Mouse (Mus musculus): ENCODE data around the gene Gbgt1.

Gene Gbgt1

GRCm38 (mm10) chr2:28498431-28498830, 1.7 kb downstream of the Gbgt1 start:
- no peak for DNase-seq (ENCODE audit: low read depth, low spot score)

DNA sequence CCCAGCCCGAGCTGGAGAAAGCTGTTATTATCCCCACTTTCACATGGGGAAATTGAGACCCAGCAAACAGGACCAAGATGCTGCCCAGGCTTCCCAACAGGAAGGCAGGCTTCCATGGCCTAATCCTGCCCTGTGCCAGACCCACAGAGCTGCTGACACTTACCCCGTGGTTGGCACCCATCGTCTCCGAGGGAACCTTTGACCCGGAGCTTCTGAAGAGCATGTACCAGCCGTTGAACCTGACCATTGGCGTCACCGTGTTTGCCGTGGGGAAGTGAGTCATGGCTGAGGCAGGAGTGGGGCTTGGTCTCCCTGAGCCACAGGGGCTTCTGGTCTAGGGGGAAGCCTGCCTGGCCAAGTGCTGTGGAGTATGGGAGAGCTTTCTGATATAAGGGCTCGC, 6.3 kb downstream of the Gbgt1 start:
- no peak for DNase-seq (ENCODE audit: low read depth, low spot score)

GRCm38 (mm10) chr2:28504676-28505075, 8.0 kb downstream of the Gbgt1 start:
- no peak for DNase-seq (ENCODE audit: low read depth, low spot score)

DNA sequence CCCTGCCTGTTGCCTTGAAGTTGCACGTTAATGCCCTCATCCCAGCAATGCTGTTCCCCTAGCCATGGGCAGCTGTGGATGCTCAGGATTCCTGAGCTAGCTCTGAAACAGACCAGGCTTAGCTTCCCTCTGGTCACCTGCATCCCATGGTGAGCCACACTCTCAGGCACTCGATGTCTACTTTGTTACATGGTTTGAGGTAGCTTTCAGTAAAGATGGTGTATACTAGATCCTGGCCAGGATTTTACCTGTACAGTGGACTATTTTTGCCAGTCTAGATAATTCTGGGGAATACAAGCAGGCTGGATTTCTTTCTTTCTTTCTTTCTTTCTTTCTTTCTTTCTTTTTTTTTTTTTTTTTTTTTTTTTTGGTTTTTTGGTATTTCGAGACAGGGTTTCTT, 9.1 kb downstream of the Gbgt1 start, which contains the start of gene Gm10134:
Gm10134 (plus strand) TSS at position 301 of the 400 bp plus-strand sequence.
- DNase-seq (ENCODE audit: low read depth, low spot score) = no peak

- DNase-seq (ENCODE audit: low read depth, low spot score) = no peak
Measured at GRCm38 (mm10) chr2:28506291-28506690, 9.6 kb downstream of the Gbgt1 start.

DNA sequence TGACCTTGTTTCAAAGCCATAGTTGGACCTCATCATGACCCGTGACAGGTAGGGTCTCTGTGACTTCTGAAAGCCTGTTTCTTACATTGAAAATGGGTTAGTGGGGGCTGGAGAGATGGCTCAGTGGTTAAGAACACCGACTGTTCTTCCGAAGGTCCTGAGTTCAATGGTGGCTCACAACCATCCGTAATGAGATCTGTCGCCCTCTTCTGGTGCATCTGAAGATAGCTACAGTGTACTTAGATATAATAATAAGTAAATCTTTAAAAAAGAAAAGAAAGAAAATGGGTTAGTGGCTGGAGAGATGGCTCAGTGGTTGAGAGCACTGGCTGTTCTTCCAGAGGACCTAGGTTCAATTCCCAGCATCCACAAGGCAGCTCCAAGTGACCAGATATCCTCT, 14.9 kb downstream of the Gbgt1 start:
- peak; percentile 42 for DNase-seq (ENCODE audit: low read depth, low spot score)

GRCm38 (mm10) chr2:28512798-28513401, 16.2 kb downstream of the Gbgt1 start, which contains the start of gene Ralgds:
TSS of gene Ralgds (plus strand) at chr2:28513125.
- peak; percentile 86 for DNase-seq (ENCODE audit: low read depth, low spot score)

DNA sequence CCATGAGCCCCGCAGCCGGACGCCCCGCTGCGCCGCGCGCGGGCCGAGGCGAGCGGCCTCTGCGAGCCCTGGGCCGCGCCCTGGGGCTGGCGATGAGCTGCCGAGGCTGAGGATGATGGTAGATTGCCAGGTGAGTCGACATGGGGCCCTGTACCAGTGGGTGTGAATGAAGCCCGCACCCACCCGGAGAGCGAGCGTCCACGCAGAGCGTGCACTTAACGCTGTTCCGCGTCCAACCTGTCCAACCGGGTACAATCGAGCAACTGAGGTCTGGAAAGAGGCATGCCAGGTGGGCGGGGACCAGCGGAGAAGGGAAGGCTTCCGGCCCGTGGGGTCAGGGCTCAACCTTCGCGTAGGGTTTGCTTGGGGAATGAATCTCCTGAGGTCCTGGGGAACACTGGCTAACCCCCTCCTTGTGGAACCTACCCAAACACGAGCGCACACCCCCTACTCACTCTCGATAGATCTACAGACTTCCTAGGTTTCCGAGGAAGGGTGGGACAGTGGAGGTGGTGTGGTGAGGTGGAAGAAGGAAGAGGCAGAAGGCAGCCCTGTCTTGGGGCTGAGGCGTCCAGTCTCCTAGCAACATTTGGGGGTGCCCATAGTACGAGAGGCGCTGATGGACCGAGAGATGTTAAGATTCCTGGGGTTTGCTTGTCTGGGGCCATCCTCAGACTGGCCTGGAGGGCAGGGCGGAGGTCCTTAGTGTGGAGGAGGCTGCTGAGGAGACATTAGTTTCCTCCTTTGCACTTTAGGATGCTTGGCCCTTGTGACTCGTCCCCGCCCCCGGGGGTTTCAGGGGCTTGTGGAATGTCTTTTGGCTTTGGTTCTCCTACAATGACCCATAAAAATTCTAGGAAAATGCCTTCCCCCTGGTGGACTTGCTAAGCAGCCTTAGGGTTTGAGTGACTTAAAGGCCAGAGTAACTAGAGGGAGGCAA, 17.0 kb downstream of the Gbgt1 start:
- no peak for DNase-seq (ENCODE audit: low read depth, low spot score)

- DNase-seq (ENCODE audit: low read depth, low spot score) = peak; percentile 87
Measured at GRCm38 (mm10) chr2:28514489-28514888, 17.8 kb downstream of the Gbgt1 start.

DNA sequence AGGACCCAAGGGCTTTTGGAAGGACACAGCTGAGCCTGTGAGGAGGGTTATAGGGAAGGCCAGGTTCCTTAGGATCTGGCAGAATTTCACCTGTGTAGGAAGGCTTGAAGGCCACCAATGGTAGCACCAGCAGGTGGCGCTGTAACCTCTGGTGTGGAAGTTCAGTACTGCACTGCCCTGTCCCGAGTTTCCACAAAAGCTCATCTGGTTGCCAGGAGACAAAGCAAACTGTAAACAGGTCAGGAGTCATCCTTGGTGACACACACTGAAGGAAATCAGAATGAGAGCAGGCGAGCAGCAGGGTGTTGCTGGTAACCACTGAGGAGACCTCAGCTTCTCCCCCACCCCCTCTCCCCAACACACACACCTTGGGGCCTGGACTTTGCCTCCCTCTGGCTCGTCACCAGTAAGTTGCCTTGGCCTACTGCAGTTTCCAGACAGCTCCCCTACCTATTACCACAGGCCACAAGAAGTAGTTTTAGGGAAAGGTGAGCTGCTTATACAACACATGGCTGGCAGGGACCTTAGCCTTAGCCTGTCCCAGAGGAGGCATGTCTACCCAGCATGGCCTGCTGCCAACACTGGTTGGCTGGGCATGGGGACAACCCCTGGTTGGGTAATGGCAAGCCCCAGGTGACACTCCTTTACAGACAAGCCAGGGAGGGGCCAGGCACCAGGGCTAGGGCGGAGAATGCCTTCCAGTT, 20.7 kb downstream of the Gbgt1 start:
- DNase-seq (ENCODE audit: low read depth, low spot score) = peak; percentile 81

DNA sequence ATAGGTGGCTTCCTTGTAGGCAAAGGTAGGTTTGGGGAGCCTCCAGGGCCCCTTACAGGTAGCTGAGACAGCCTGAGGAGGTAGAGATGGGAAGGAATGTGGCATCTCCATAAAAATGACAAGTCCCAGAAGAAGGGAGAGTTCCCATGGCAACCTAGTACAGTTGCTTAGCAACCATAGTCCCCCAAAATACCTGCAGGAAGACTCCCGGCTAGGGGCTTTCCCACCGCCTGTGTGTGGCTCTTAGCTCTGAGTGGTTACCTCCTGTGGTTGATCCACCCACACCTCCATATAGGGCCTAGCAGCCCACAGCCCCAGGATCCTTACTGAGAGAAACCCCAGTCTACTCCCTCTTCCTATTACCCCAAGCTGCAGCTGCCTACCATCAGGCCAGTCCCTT, 21.5 kb downstream of the Gbgt1 start:
- DNase-seq (ENCODE audit: low read depth, low spot score) = peak; percentile 22

- DNase-seq (ENCODE audit: low read depth, low spot score) = no peak
Measured at GRCm38 (mm10) chr2:28520581-28520980, 23.9 kb downstream of the Gbgt1 start.

DNA sequence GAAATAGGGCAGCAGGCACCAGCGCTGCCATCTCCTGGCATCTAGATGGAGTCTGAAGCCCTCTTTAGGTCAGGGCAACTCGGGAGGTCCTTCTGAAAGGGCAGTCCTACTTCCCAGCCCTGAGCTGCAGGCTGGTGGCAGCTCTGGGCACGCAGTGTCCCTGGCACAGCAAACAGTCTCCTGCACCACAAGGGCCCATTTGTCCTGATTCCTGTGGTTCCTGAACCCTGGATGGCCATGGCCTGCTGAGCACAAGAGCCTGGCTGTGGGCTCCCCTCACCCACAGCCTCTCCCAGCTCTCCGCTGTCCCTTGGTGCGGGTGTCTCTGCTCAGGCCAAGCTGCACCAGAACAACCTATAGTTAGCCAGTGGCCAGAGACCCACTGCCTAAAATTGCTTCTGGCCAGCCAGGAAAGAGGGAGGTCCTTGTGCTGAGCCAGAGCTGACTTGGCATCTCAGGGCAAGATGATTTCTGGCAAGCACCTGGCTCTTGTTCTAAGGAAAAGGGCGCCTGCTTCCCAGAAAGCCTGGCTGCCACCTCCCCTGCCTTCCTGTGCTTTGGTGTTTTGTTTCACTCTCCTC, 25.0 kb downstream of the Gbgt1 start:
- DNase-seq (ENCODE audit: low read depth, low spot score) = no peak

GRCm38 (mm10) chr2:28522166-28522565, 25.5 kb downstream of the Gbgt1 start:
- DNase-seq (ENCODE audit: low read depth, low spot score) = no peak

- DNase-seq (ENCODE audit: low read depth, low spot score) = no peak
Measured at GRCm38 (mm10) chr2:28523643-28524117, 27.0 kb downstream of the Gbgt1 start.

GRCm38 (mm10) chr2:28524406-28524805, 27.7 kb downstream of the Gbgt1 start:
- DNase-seq (ENCODE audit: low read depth, low spot score) = no peak

- peak; percentile 34 for DNase-seq (ENCODE audit: low read depth, low spot score)
Measured at GRCm38 (mm10) chr2:28525219-28525942, 28.7 kb downstream of the Gbgt1 start.

- DNase-seq (ENCODE audit: low read depth, low spot score) = peak; percentile 78
Measured at GRCm38 (mm10) chr2:28525943-28526876, 29.5 kb downstream of the Gbgt1 start.

- no peak for DNase-seq (ENCODE audit: low read depth, low spot score)
Measured at GRCm38 (mm10) chr2:28527436-28528353, 31.0 kb downstream of the Gbgt1 start.
